8 mouse cellular contexts compared by ENCODE assay signal in genomic region chr4:149723855-149724731, GRCm38 (mm10). TPM values are rescaled to one million over a fixed set of nuclear protein-coding genes. Genes with fewer than 3 reads are reported as not detected.
DNase-seq lines count a peak whose midpoint lies in the region; ATAC-seq and TF ChIP-seq lines count a peak whose summit lies in the region.
"Had no signal": no experiment of that assay in that cellular context is flagged by ENCODE, and none has a peak within 500 bp of the region (broad histone marks: within the 10 kb centered on the region; RNA-seq: fewer than 3 reads in every experiment).

No protein-coding gene starts in this region.

- TF ChIP-seq POLR2A in thymus, adult 2 months (IDR thresholded peaks at IDR 0.05; ENCODE audit: control insufficient read depth, extremely low read depth, insufficient read depth, low read length, poor library complexity): no peak

- H3K9ac ChIP-seq in forebrain, postnatal 0 days: no peak overlapping the region
- H3K9ac ChIP-seq: stomach, embryonic 15.5 days had no signal

- peak; percentile 69; the same call in 1 of the 2 replicates for TF ChIP-seq CTCF in thymus, adult 2 months (IDR thresholded peaks at IDR 0.05; ENCODE audit: borderline replicate concordance, control insufficient read depth, extremely low read depth, insufficient read depth, low read length, poor library complexity)
- peak; percentile 56 for TF ChIP-seq CTCF in forebrain, postnatal 0 days (IDR thresholded peaks at IDR 0.05; ENCODE audit: low read depth)

- H3K27ac ChIP-seq in thymus, adult 2 months (ENCODE audit: control insufficient read depth, insufficient read depth, low read length): no peak overlapping the region
- no peak overlapping the region; the same call in 1 of the 2 replicates for H3K27ac ChIP-seq in forebrain, postnatal 0 days (ENCODE audit: low read depth, low read length)
- H3K27ac ChIP-seq: stomach, embryonic 15.5 days had no signal

- ATAC-seq in forebrain, postnatal 0 days: peak; percentile 73
- ATAC-seq in megakaryocyte, adult 5-6 weeks (ENCODE audit: poor library complexity, severe bottlenecking): peak; percentile 65

- no peaks in the 10 kb centered on the region for H3K9me3 ChIP-seq in forebrain, postnatal 0 days (ENCODE audit: low read length)
- H3K9me3 ChIP-seq: stomach, embryonic 15.5 days had no signal

- peaks cover 8% of the 10 kb centered on the region for H3K36me3 ChIP-seq in thymus, adult 2 months (ENCODE audit: control insufficient read depth, insufficient read depth, low read length)
- H3K36me3 ChIP-seq in forebrain, postnatal 0 days (ENCODE audit: insufficient read depth): peaks cover 60% of the 10 kb centered on the region

- no peak overlapping the region for H3K4me3 ChIP-seq in thymus, adult 2 months (ENCODE audit: control insufficient read depth, insufficient read depth, low read length)
- H3K4me3 ChIP-seq in forebrain, postnatal 0 days (ENCODE audit: low read depth, low read length): no peak overlapping the region
- H3K4me3 ChIP-seq: stomach, embryonic 15.5 days had no signal

- H3K4me1 ChIP-seq in thymus, adult 2 months (replicated peaks; ENCODE audit: control insufficient read depth, insufficient read depth, low read length): peaks cover 6% of the 10 kb centered on the region
- 0 out of 2 replicates have a peak, but pooled peaks cover 2% of the 10 kb centered on the region for H3K4me1 ChIP-seq in forebrain, postnatal 0 days (ENCODE audit: insufficient read depth)
- H3K4me1 ChIP-seq: stomach, embryonic 15.5 days had no signal

- no peaks in the 10 kb centered on the region for H3K27me3 ChIP-seq in thymus, adult 2 months (ENCODE audit: control insufficient read depth, insufficient read depth, low read length)
- no peaks in the 10 kb centered on the region for H3K27me3 ChIP-seq in forebrain, postnatal 0 days (ENCODE audit: insufficient read depth, low read length)
- H3K27me3 ChIP-seq: stomach, embryonic 15.5 days had no signal

- 90% methylated on average over 17 of the region's 17 CpGs for WGBS in thymus, adult 2 months
- WGBS in forebrain, postnatal 0 days: 76% methylated on average over 17 of the region's 17 CpGs

- peak; percentile 62 for DNase-seq in thymus, adult 2 months
- no peak for DNase-seq in thymus, postnatal 0 days (ENCODE audit: low spot score)
- DNase-seq in adrenal gland, postnatal 36 days: peak; percentile 46 to 61
- DNase-seq in forebrain, postnatal 0 days: peak; percentile 26
- peak; percentile 44 to 81 for DNase-seq in kidney, adult 8-10 months
- DNase-seq in thymus, postnatal 36 days: peak; percentile 53 to 55

- no peak overlapping the region for H3K4me2 ChIP-seq in forebrain, postnatal 0 days (ENCODE audit: low read depth)
- H3K4me2 ChIP-seq: stomach, embryonic 15.5 days had no signal

RNA-seq across cellular contexts. Expression of gene Tmem201, which starts 13.8 kb away (rescaled TPM):
- polyA plus RNA-seq in thymus, adult 2 months (2012; rRNA removed): 71.7 and 79.0 TPM in 2 replicates
- polyA plus RNA-seq in thymus, postnatal 0 days (2015; fragmentation: Nextera tagmentation; extraction: Ambion mirVana): 11.5 and 11.7 TPM in 2 replicates
- total RNA-seq in adrenal gland, postnatal 36 days (2021): 10 to 100 TPM; 29.7 to 31.6 TPM
- total RNA-seq in forebrain, postnatal 0 days (2014; rRNA removed): 38.6 and 50.7 TPM in 2 replicates
- polyA plus RNA-seq in forebrain, postnatal 0 days (2015; fragmentation: Nextera tagmentation; extraction: Ambion mirVana): 31.9 and 39.6 TPM in 2 replicates
- 1.2 and 2.9 TPM in 2 replicates for total RNA-seq in megakaryocyte, adult 5-6 weeks (2015)
- total RNA-seq in megakaryocyte, adult 5-6 weeks (2017): 1.5 and 1.9 TPM in 2 replicates

RNA-seq across cellular contexts. Expression of gene Pik3cd, which starts 21.7 kb away (rescaled TPM):
- polyA plus RNA-seq in thymus, adult 2 months (2012; rRNA removed): 106 and 120 TPM in 2 replicates
- 27.5 and 31.2 TPM in 2 replicates for polyA plus RNA-seq in thymus, postnatal 0 days (2015; fragmentation: Nextera tagmentation; extraction: Ambion mirVana)
- 1 to 10 TPM; 2.7 to 3.8 TPM for total RNA-seq in adrenal gland, postnatal 36 days (2021)
- 17.0 and 21.8 TPM in 2 replicates for total RNA-seq in forebrain, postnatal 0 days (2014; rRNA removed)
- polyA plus RNA-seq in forebrain, postnatal 0 days (2015; fragmentation: Nextera tagmentation; extraction: Ambion mirVana): 11.3 and 11.7 TPM in 2 replicates
- total RNA-seq in megakaryocyte, adult 5-6 weeks (2015): 76.6 and 78.3 TPM in 2 replicates
- total RNA-seq in megakaryocyte, adult 5-6 weeks (2017): 129 and 130 TPM in 2 replicates

RNA-seq across cellular contexts. Expression of gene Slc25a33, which starts 50.0 kb away (rescaled TPM):
- 7.2 and 7.3 TPM in 2 replicates for polyA plus RNA-seq in thymus, adult 2 months (2012; rRNA removed)
- 7.4 and 7.8 TPM in 2 replicates for polyA plus RNA-seq in thymus, postnatal 0 days (2015; fragmentation: Nextera tagmentation; extraction: Ambion mirVana)
- 10 to 100 TPM; 18.3 to 31.6 TPM for total RNA-seq in adrenal gland, postnatal 36 days (2021)
- total RNA-seq in forebrain, postnatal 0 days (2014; rRNA removed): 12.5 and 18.6 TPM in 2 replicates
- polyA plus RNA-seq in forebrain, postnatal 0 days (2015; fragmentation: Nextera tagmentation; extraction: Ambion mirVana): 26.5 and 29.7 TPM in 2 replicates
- 1.7 and 2.3 TPM in 2 replicates for total RNA-seq in megakaryocyte, adult 5-6 weeks (2015)
- 1.1 and 1.7 TPM in 2 replicates for total RNA-seq in megakaryocyte, adult 5-6 weeks (2017)

Comparison
In these comparisons a context has a peak if more than half of its experiments do, and no peak if none do; other contexts are left out.
1. RNA of gene Tmem201, which starts 13.8 kb away (total RNA-seq): 38.6 to 50.7 TPM in forebrain, postnatal 0 days and 29.7 to 31.6 TPM in adrenal gland, postnatal 36 days; 1.2 to 2.9 TPM in megakaryocyte, adult 5-6 weeks; every median in the first group is over 4 times any median in the second.